Mouse (Mus musculus): ENCODE data around the gene Myoz1. TPM values are rescaled to one million over a fixed set of nuclear protein-coding genes. Genes with fewer than 3 reads are reported as not detected.

Gene Myoz1
- total and polyA plus RNA-seq, 2 experiments from 2014 or later: 11.5 to 17.7 TPM

GRCm38 (mm10) chr14:20658326-20658725, 2.0 kb upstream of the Myoz1 start:
- DNase-seq (ENCODE audit: low spot score) (peak; percentile 67), ATAC-seq (ENCODE audit: insufficient read depth, low read depth) (no peak)
- no peak overlapping the region for H3K4me3 ChIP-seq (ENCODE audit: low read depth, low read length)
- peaks cover 7% of the 10 kb centered on the region for H3K36me3 ChIP-seq (replicated peaks; ENCODE audit: control insufficient read depth, insufficient read depth, low read length)
- no peak overlapping the region for H3K9ac ChIP-seq (replicated peaks; ENCODE audit: low read depth, low read length)
- H3K27ac ChIP-seq (ENCODE audit: low read depth): no peak overlapping the region
- H3K27me3 ChIP-seq (ENCODE audit: control insufficient read depth, insufficient read depth, low read length): no peaks in the 10 kb centered on the region
- no peaks in the 10 kb centered on the region for H3K9me3 ChIP-seq (replicated peaks; ENCODE audit: control insufficient read depth, low read length)
- no peak overlapping the region for H3K4me2 ChIP-seq (ENCODE audit: low read depth, low read length)
- peak; percentile 78 for TF ChIP-seq CTCF (IDR thresholded peaks at IDR 0.05; ENCODE audit: low read depth)
- no peak for TF ChIP-seq EP300 (IDR thresholded peaks at IDR 0.05; ENCODE audit: low read depth)
- H3K4me1 ChIP-seq (ENCODE audit: control insufficient read depth, insufficient read depth): peaks cover 14% of the 10 kb centered on the region; the same call in 1 of the 2 replicates

GRCm38 (mm10) chr14:20655731-20656130, 609 bp downstream of the Myoz1 start:
- Histone ChIP-seq H3K27me3 (ENCODE audit: control insufficient read depth, insufficient read depth, low read length) (no peaks in the 10 kb centered on the region), H3K27ac (ENCODE audit: low read depth) (peak overlapping the region; percentile 39), H3K9me3 (replicated peaks; ENCODE audit: control insufficient read depth, low read length) (no peaks in the 10 kb centered on the region), H3K36me3 (replicated peaks; ENCODE audit: control insufficient read depth, insufficient read depth, low read length) (peaks cover 6% of the 10 kb centered on the region; the same call in 1 of the 2 replicates), H3K9ac (replicated peaks; ENCODE audit: low read depth, low read length) (0 out of 2 replicates have a peak overlapping the region, but pooled peaks have one; percentile 22), H3K4me3 (ENCODE audit: low read depth, low read length) (no peak overlapping the region; the same call in 1 of the 2 replicates), H3K4me2 (ENCODE audit: low read depth, low read length) (peak overlapping the region; percentile 55; the same call in 1 of the 2 replicates), H3K4me1 (ENCODE audit: control insufficient read depth, insufficient read depth) (peaks cover 14% of the 10 kb centered on the region; the same call in 1 of the 2 replicates)
- WGBS: 45% methylated on average over 9 of the region's 9 CpGs
- ATAC-seq (ENCODE audit: insufficient read depth, low read depth) (no peak), DNase-seq (ENCODE audit: low spot score) (no peak)
- TF ChIP-seq EP300 (IDR thresholded peaks at IDR 0.05; ENCODE audit: low read depth) (no peak), CTCF (IDR thresholded peaks at IDR 0.05; ENCODE audit: low read depth) (no peak)

- Histone ChIP-seq H3K27ac (ENCODE audit: low read depth) (peak overlapping the region; percentile 39), H3K36me3 (replicated peaks; ENCODE audit: control insufficient read depth, insufficient read depth, low read length) (no peaks in the 10 kb centered on the region), H3K4me2 (ENCODE audit: low read depth, low read length) (no peak overlapping the region), H3K9ac (replicated peaks; ENCODE audit: low read depth, low read length) (no peak overlapping the region), H3K4me1 (ENCODE audit: control insufficient read depth, insufficient read depth) (peaks cover 9% of the 10 kb centered on the region; the same call in 1 of the 2 replicates), H3K9me3 (replicated peaks; ENCODE audit: control insufficient read depth, low read length) (no peaks in the 10 kb centered on the region), H3K4me3 (ENCODE audit: low read depth, low read length) (no peak overlapping the region), H3K27me3 (ENCODE audit: control insufficient read depth, insufficient read depth, low read length) (no peaks in the 10 kb centered on the region)
- TF ChIP-seq CTCF (IDR thresholded peaks at IDR 0.05; ENCODE audit: low read depth) (no peak), EP300 (IDR thresholded peaks at IDR 0.05; ENCODE audit: low read depth) (no peak)
- WGBS: 54% methylated on average over 9 of the region's 9 CpGs
- DNase-seq (ENCODE audit: low spot score): no peak
- no peak; the same call in 1 of the 2 replicates for ATAC-seq (ENCODE audit: insufficient read depth, low read depth)
These were observed 1.5 kb downstream of the Myoz1 start for GRCm38 (mm10) chr14:20654690-20655421.

GRCm38 (mm10) chr14:20651722-20652256, 4.6 kb downstream of the Myoz1 start:
- Histone ChIP-seq H3K27me3 (ENCODE audit: control insufficient read depth, insufficient read depth, low read length) (no peaks in the 10 kb centered on the region), H3K4me3 (ENCODE audit: low read depth, low read length) (no peak overlapping the region), H3K9me3 (replicated peaks; ENCODE audit: control insufficient read depth, low read length) (no peaks in the 10 kb centered on the region), H3K4me2 (ENCODE audit: low read depth, low read length) (no peak overlapping the region), H3K27ac (ENCODE audit: low read depth) (no peak overlapping the region), H3K36me3 (replicated peaks; ENCODE audit: control insufficient read depth, insufficient read depth, low read length) (no peaks in the 10 kb centered on the region), H3K4me1 (ENCODE audit: control insufficient read depth, insufficient read depth) (peaks cover 9% of the 10 kb centered on the region; the same call in 1 of the 2 replicates), H3K9ac (replicated peaks; ENCODE audit: low read depth, low read length) (no peak overlapping the region)
- no peak for TF ChIP-seq EP300 (IDR thresholded peaks at IDR 0.05; ENCODE audit: low read depth)
- no peak for TF ChIP-seq CTCF (IDR thresholded peaks at IDR 0.05; ENCODE audit: low read depth)
- DNase-seq (ENCODE audit: low spot score): no peak
- ATAC-seq (ENCODE audit: insufficient read depth, low read depth): no peak
- WGBS: 47% methylated on average over 4 of the region's 4 CpGs

- Histone ChIP-seq H3K27ac (ENCODE audit: low read depth) (no peak overlapping the region), H3K36me3 (replicated peaks; ENCODE audit: control insufficient read depth, insufficient read depth, low read length) (no peaks in the 10 kb centered on the region), H3K4me2 (ENCODE audit: low read depth, low read length) (no peak overlapping the region), H3K4me1 (ENCODE audit: control insufficient read depth, insufficient read depth) (peaks cover 4% of the 10 kb centered on the region; the same call in 1 of the 2 replicates), H3K27me3 (ENCODE audit: control insufficient read depth, insufficient read depth, low read length) (no peaks in the 10 kb centered on the region), H3K9ac (replicated peaks; ENCODE audit: low read depth, low read length) (no peak overlapping the region), H3K4me3 (ENCODE audit: low read depth, low read length) (no peak overlapping the region), H3K9me3 (replicated peaks; ENCODE audit: control insufficient read depth, low read length) (no peaks in the 10 kb centered on the region)
- TF ChIP-seq CTCF (IDR thresholded peaks at IDR 0.05; ENCODE audit: low read depth) (no peak), EP300 (IDR thresholded peaks at IDR 0.05; ENCODE audit: low read depth) (no peak)
- WGBS: 69% methylated on average over 2 of the region's 2 CpGs
- ATAC-seq (ENCODE audit: insufficient read depth, low read depth): no peak
- DNase-seq (ENCODE audit: low spot score): no peak
These were observed 5.3 kb downstream of the Myoz1 start for GRCm38 (mm10) chr14:20651000-20651399.
